Mouse (Mus musculus) right cerebral cortex, postnatal 36 days (tissue): ENCODE data around the gene Hoxa13.

ENCODE experiments used
- DNase-seq, 2 experiments: peaks; one replicate each; pipeline ENCODE4 v3.0.0; 2022; ENCODE audit warnings: low spot score in 2 of 2, mixed read lengths in 1 of 2

The Hoxa13 gene

GRCm38 (mm10) chr6:52212556-52213118, 48.0 kb downstream of the Hoxa13 start:
- DNase-seq: no peak

- no peak for DNase-seq
Observed at GRCm38 (mm10) chr6:52211961-52212360, 48.7 kb downstream of the Hoxa13 start.

- peak in 1 of 2 experiments; percentile 37 for DNase-seq
Observed at GRCm38 (mm10) chr6:52211170-52211935, 49.3 kb downstream of the Hoxa13 start.

GRCm38 (mm10) chr6:52209685-52210046, 51.0 kb downstream of the Hoxa13 start:
- no peak for DNase-seq

- DNase-seq: no peak
Observed at GRCm38 (mm10) chr6:52208868-52209684, 51.6 kb downstream of the Hoxa13 start.

- DNase-seq: no peak
Observed at GRCm38 (mm10) chr6:52208072-52208867, 52.4 kb downstream of the Hoxa13 start, which contains the start of gene Hoxa6. Gene Hoxa6 (minus strand): TSS chr6:52208722.
